Mouse (Mus musculus): ENCODE measurements around the gene Elf2. TPM values are rescaled to one million over a fixed set of nuclear protein-coding genes. Genes with fewer than 3 reads are reported as not detected.
"Not testable (repeated sequence)": the region's sequence is repeated elsewhere in the genome, so short reads cannot be mapped to it uniquely, and the experiment has no call there.

The Elf2 gene
- polyA plus RNA-seq, 1 experiment = 18.2 TPM

- Histone ChIP-seq H3K4me3 (no peak overlapping the region), H3ac (ENCODE audit: control insufficient read depth, insufficient read length) (no peak overlapping the region), H3K36me3 (ENCODE audit: control insufficient read depth, insufficient read depth) (no peaks in the 10 kb centered on the region), H3K4me2 (ENCODE audit: low read depth) (no peak overlapping the region), H3K79me2 (ENCODE audit: control insufficient read depth, insufficient read depth) (no peaks in the 10 kb centered on the region), H3K27me3 (ENCODE audit: control insufficient read depth, insufficient read depth, insufficient read length) (no peaks in the 10 kb centered on the region)
- TF ChIP-seq MYOD1 (IDR thresholded peaks at IDR 0.05; ENCODE audit: control insufficient read depth in 1 of 3, insufficient read length in 2 of 3, low read depth in 2 of 3) (no peak), E2F4 (IDR thresholded peaks at IDR 0.05; ENCODE audit: insufficient read depth) (no peak), POLR2AphosphoS2 (IDR thresholded peaks at IDR 0.05; ENCODE audit: insufficient read length, low read depth) (no peak), POLR2A (IDR thresholded peaks at IDR 0.05; ENCODE audit: insufficient read length, low read depth) (no peak), MAX (IDR thresholded peaks at IDR 0.05; ENCODE audit: low read depth) (no peak), SRF (IDR thresholded peaks at IDR 0.05; ENCODE audit: control insufficient read depth, insufficient read length, low read depth) (no peak), REST (IDR thresholded peaks at IDR 0.05; ENCODE audit: insufficient read depth, insufficient read length) (no peak), TCF3 (IDR thresholded peaks at IDR 0.05; ENCODE audit: insufficient read length, low read depth) (no peak), MYOG (IDR thresholded peaks at IDR 0.05; ENCODE audit: control insufficient read depth in 1 of 3, insufficient read depth in 1 of 3, insufficient read length in 2 of 3, low read depth in 2 of 3) (no peak), USF1 (IDR thresholded peaks at IDR 0.05; ENCODE audit: low read depth) (no peak), CEBPB (IDR thresholded peaks at IDR 0.05; ENCODE audit: insufficient read depth, poor library complexity, severe bottlenecking) (no peak), TCF12 (IDR thresholded peaks at IDR 0.05; ENCODE audit: insufficient read depth, poor library complexity, severe bottlenecking) (no peak)
Observed at GRCm38 (mm10) chr3:51357078-51357477, 16.6 kb upstream of the Elf2 start.

- H3K27me3 ChIP-seq (ENCODE audit: control insufficient read depth, insufficient read depth, insufficient read length); H3K4me3 ChIP-seq; H3K4me2 ChIP-seq (ENCODE audit: low read depth); H3ac ChIP-seq (ENCODE audit: control insufficient read depth, insufficient read length); H3K79me2 ChIP-seq (ENCODE audit: control insufficient read depth, insufficient read depth); H3K36me3 ChIP-seq (ENCODE audit: control insufficient read depth, insufficient read depth): not testable (repeated sequence)
Observed at GRCm38 (mm10) chr3:51354956-51355355, 14.5 kb upstream of the Elf2 start.

GRCm38 (mm10) chr3:51354034-51354427, 13.6 kb upstream of the Elf2 start:
- TF ChIP-seq MYOG (IDR thresholded peaks at IDR 0.05; ENCODE audit: control insufficient read depth in 1 of 3, insufficient read depth in 1 of 3, insufficient read length in 2 of 3, low read depth in 2 of 3) (no peak), POLR2AphosphoS2 (IDR thresholded peaks at IDR 0.05; ENCODE audit: insufficient read length, low read depth) (no peak), SRF (IDR thresholded peaks at IDR 0.05; ENCODE audit: control insufficient read depth, insufficient read length, low read depth) (no peak), USF1 (IDR thresholded peaks at IDR 0.05; ENCODE audit: low read depth) (no peak), POLR2A (IDR thresholded peaks at IDR 0.05; ENCODE audit: insufficient read length, low read depth) (no peak), REST (IDR thresholded peaks at IDR 0.05; ENCODE audit: insufficient read depth, insufficient read length) (no peak), MAX (IDR thresholded peaks at IDR 0.05; ENCODE audit: low read depth) (no peak), TCF3 (IDR thresholded peaks at IDR 0.05; ENCODE audit: insufficient read length, low read depth) (no peak), TCF12 (IDR thresholded peaks at IDR 0.05; ENCODE audit: insufficient read depth, poor library complexity, severe bottlenecking) (no peak), MYOD1 (IDR thresholded peaks at IDR 0.05; ENCODE audit: control insufficient read depth in 1 of 3, insufficient read length in 2 of 3, low read depth in 2 of 3) (no peak), CEBPB (IDR thresholded peaks at IDR 0.05; ENCODE audit: insufficient read depth, poor library complexity, severe bottlenecking) (no peak), E2F4 (IDR thresholded peaks at IDR 0.05; ENCODE audit: insufficient read depth) (no peak)
- H3K4me2 ChIP-seq (ENCODE audit: low read depth) = no peak overlapping the region
- H3K79me2 ChIP-seq (ENCODE audit: control insufficient read depth, insufficient read depth) = no peaks in the 10 kb centered on the region
- H3K36me3 ChIP-seq (ENCODE audit: control insufficient read depth, insufficient read depth) = no peaks in the 10 kb centered on the region
- no peak overlapping the region for H3ac ChIP-seq (ENCODE audit: control insufficient read depth, insufficient read length)
- H3K4me3 ChIP-seq = no peak overlapping the region
- H3K27me3 ChIP-seq (ENCODE audit: control insufficient read depth, insufficient read depth, insufficient read length) = no peaks in the 10 kb centered on the region

GRCm38 (mm10) chr3:51353325-51354033, 13.0 kb upstream of the Elf2 start:
- Histone ChIP-seq H3K27me3 (ENCODE audit: control insufficient read depth, insufficient read depth, insufficient read length) (no peaks in the 10 kb centered on the region), H3K4me2 (ENCODE audit: low read depth) (no peak overlapping the region), H3K4me3 (no peak overlapping the region), H3ac (ENCODE audit: control insufficient read depth, insufficient read length) (no peak overlapping the region), H3K36me3 (ENCODE audit: control insufficient read depth, insufficient read depth) (no peaks in the 10 kb centered on the region), H3K79me2 (ENCODE audit: control insufficient read depth, insufficient read depth) (no peaks in the 10 kb centered on the region)
- no peak for TF ChIP-seq REST (IDR thresholded peaks at IDR 0.05; ENCODE audit: insufficient read depth, insufficient read length)
- no peak for TF ChIP-seq TCF12 (IDR thresholded peaks at IDR 0.05; ENCODE audit: insufficient read depth, poor library complexity, severe bottlenecking)
- no peak for TF ChIP-seq USF1 (IDR thresholded peaks at IDR 0.05; ENCODE audit: low read depth)
- TF ChIP-seq MYOD1 (IDR thresholded peaks at IDR 0.05; ENCODE audit: control insufficient read depth in 1 of 3, insufficient read length in 2 of 3, low read depth in 2 of 3) = no peak
- TF ChIP-seq TCF3 (IDR thresholded peaks at IDR 0.05; ENCODE audit: insufficient read length, low read depth) = no peak
- no peak for TF ChIP-seq CEBPB (IDR thresholded peaks at IDR 0.05; ENCODE audit: insufficient read depth, poor library complexity, severe bottlenecking)
- no peak for TF ChIP-seq SRF (IDR thresholded peaks at IDR 0.05; ENCODE audit: control insufficient read depth, insufficient read length, low read depth)
- no peak for TF ChIP-seq POLR2A (IDR thresholded peaks at IDR 0.05; ENCODE audit: insufficient read length, low read depth)
- TF ChIP-seq E2F4 (IDR thresholded peaks at IDR 0.05; ENCODE audit: insufficient read depth) = no peak
- TF ChIP-seq MYOG (IDR thresholded peaks at IDR 0.05; ENCODE audit: control insufficient read depth in 1 of 3, insufficient read depth in 1 of 3, insufficient read length in 2 of 3, low read depth in 2 of 3) = no peak
- TF ChIP-seq MAX (IDR thresholded peaks at IDR 0.05; ENCODE audit: low read depth) = no peak
- TF ChIP-seq POLR2AphosphoS2 (IDR thresholded peaks at IDR 0.05; ENCODE audit: insufficient read length, low read depth) = no peak

- no peak overlapping the region for H3K4me3 ChIP-seq
- H3K4me2 ChIP-seq (ENCODE audit: low read depth) = no peak overlapping the region
- no peaks in the 10 kb centered on the region for H3K79me2 ChIP-seq (ENCODE audit: control insufficient read depth, insufficient read depth)
- no peaks in the 10 kb centered on the region for H3K36me3 ChIP-seq (ENCODE audit: control insufficient read depth, insufficient read depth)
- TF ChIP-seq CEBPB (IDR thresholded peaks at IDR 0.05; ENCODE audit: insufficient read depth, poor library complexity, severe bottlenecking) = no peak
- TF ChIP-seq TCF12 (IDR thresholded peaks at IDR 0.05; ENCODE audit: insufficient read depth, poor library complexity, severe bottlenecking) = no peak
- TF ChIP-seq TCF3 (IDR thresholded peaks at IDR 0.05; ENCODE audit: insufficient read length, low read depth) = no peak
- no peak for TF ChIP-seq POLR2AphosphoS2 (IDR thresholded peaks at IDR 0.05; ENCODE audit: insufficient read length, low read depth)
- TF ChIP-seq USF1 (IDR thresholded peaks at IDR 0.05; ENCODE audit: low read depth) = no peak
- no peak for TF ChIP-seq MYOD1 (IDR thresholded peaks at IDR 0.05; ENCODE audit: control insufficient read depth in 1 of 3, insufficient read length in 2 of 3, low read depth in 2 of 3)
- TF ChIP-seq MAX (IDR thresholded peaks at IDR 0.05; ENCODE audit: low read depth) = no peak
- TF ChIP-seq MYOG (IDR thresholded peaks at IDR 0.05; ENCODE audit: control insufficient read depth in 1 of 3, insufficient read depth in 1 of 3, insufficient read length in 2 of 3, low read depth in 2 of 3) = no peak
- TF ChIP-seq POLR2A (IDR thresholded peaks at IDR 0.05; ENCODE audit: insufficient read length, low read depth) = no peak
- TF ChIP-seq SRF (IDR thresholded peaks at IDR 0.05; ENCODE audit: control insufficient read depth, insufficient read length, low read depth) = no peak
- TF ChIP-seq E2F4 (IDR thresholded peaks at IDR 0.05; ENCODE audit: insufficient read depth) = no peak
- no peak for TF ChIP-seq REST (IDR thresholded peaks at IDR 0.05; ENCODE audit: insufficient read depth, insufficient read length)
- no peak overlapping the region for H3ac ChIP-seq (ENCODE audit: control insufficient read depth, insufficient read length)
- H3K27me3 ChIP-seq (ENCODE audit: control insufficient read depth, insufficient read depth, insufficient read length) = no peaks in the 10 kb centered on the region
Observed at GRCm38 (mm10) chr3:51350806-51351205, 10.3 kb upstream of the Elf2 start.
